Mouse (Mus musculus) bone marrow macrophage, adult 2 months (primary cell): ENCODE results near the gene Pigq.

Experiments
- CTCF ChIP-seq: IDR thresholded peaks from 2 replicates; pipeline ENCODE4 v1.5.1; 2012; ENCODE audit warnings: low read depth, mild to moderate bottlenecking, low read length, moderate library complexity
- POLR2A ChIP-seq: IDR thresholded peaks from 2 replicates; pipeline ENCODE4 v1.6.1; 2012; ENCODE audit warnings: mild to moderate bottlenecking, low read depth, low read length, borderline replicate concordance

- TF ChIP-seq CTCF (no peak), POLR2A (no peak)
Observed at GRCm38 (mm10) chr17:25993489-25993888, 48.8 kb upstream of the Pigq start.
